Mouse (Mus musculus) kidney, adult 9 months (tissue): ENCODE results near the gene Jaml.

Experiments
- DNase-seq: peaks from one replicate; pipeline ENCODE4 v3.0.0; 2022

Gene Jaml

DNA sequence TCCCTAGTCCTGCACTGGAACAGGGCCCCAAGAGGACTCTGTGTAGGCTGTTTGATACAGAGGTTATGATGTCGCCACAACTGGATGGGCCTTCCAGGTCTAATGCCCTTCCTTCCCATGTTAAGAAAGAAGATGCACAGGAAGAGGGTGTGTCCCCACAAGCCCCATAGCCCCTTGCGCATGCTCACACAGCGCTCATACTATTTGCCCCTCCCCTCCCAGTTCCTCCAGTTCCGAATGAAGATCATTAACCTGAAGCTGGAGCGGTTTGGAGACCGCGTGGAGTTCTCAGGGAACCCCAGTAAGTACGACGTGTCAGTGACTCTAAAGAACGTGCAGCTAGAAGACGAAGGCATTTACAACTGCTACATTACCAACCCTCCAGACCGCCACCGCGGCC, 46.2 kb downstream of the Jaml start:
- DNase-seq: no peak

DNA sequence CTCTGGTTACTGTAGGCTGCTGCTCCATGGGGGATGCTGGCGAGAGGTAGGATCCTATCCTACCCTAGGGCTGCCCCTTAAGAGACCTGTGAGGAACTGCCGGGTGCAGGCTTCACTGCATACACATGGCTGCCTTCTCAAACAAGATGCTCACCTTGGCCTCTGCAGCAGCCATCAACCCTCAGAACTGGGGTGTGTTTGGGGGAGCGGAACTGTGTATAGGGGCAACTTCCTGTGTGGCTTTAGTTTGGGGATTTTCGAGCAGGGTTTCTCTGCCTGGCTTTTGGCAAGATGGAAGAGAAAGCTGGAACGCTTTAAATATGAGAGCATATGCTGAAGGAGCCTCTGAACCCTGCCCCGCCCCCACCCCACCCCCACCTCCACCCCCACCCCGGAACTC, 48.0 kb downstream of the Jaml start:
- DNase-seq: no peak

DNA sequence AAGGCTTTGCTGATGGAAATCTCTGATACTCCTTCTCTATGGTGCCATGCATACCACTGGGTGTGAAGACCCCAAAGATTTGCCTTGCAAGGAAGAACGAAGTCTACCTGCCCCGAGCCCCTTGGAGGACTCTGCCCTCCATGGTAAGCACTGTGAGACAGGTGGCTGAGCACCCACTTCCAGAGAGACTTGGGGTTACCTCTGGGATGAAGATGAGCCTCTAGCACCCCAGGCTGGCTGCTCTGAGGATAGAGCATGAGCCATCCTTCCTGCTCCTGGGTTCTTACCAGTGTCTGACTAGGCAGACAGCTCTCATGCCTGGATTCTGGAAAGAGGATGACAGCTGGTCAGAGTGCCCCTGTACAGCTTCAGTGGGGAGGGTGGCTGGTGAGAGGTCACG, 51.1 kb downstream of the Jaml start:
- no peak for DNase-seq

DNA sequence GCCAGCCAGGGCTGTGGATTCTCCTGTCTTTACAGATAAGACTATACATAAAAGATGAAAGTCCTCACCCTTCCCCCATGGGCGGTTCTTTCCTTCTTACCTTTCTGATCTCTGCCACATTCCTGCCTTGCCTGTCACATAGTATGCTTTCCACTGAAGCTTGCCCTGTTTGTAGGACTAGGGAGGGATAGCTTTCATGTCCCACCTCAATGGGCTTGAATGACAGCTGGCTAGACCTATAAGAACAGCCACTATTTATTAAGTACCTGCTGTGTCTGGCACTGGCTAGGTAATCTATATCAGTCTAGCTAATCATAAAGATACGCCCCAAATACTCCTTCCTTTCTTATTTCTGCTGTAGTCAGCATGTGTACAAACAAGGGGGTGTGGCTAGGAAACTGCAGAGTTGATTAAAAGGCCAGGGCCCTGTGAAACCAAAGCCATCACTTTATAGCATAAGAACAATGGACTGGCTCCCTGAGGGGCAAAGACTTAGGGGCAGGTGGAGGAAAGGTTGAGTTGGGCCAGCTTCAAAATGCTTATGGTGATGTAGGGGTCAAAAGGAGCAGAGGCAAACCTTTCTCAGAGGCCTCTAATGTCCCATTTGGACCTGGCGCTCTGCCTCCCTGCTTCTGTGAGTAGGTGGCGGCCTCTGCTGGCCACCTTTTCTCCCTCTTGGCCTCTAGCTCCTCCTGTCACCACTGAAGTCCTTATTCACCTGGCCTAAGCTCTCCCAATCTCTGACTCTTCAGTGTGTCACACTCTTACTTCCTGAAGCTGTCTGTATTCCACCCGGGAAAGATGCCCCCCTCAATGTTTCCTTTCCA, 54.7 kb downstream of the Jaml start:
- DNase-seq: peak; percentile 76

DNA sequence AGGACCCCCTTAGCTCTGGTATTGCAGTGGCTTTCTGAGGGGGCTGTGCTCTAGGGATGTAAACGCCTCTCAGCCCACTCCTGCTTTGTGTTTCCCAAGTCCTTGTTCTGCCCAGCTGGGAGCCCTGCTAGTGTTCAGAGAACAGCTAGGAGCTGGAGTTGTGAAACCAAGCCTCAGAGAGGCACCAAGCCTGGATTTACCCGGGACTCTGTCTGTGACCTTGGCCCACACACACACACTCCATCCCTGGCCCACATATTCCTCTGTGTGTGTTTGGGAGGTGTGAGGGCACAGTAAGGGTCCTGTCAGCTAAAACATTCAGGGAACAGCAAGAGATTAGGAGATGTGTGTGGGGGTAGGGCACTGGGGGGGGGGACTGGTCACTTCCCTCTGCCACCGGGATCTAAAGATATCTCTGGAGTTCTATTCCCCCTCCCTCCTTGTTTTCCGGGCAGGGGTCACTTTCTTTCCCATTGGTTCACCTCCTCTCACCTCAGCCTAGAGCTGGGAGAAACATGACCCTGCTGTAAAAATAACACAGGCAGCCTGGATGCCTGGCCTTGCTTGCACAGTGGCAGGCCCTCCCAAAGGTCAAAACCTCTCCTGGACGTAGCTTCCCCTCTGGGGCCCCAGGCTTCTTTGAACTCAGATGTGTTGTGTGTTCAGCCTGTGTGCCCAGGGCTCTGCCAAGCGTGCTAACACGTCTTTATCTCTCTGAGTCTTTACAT, 57.6 kb downstream of the Jaml start:
- no peak for DNase-seq

DNA sequence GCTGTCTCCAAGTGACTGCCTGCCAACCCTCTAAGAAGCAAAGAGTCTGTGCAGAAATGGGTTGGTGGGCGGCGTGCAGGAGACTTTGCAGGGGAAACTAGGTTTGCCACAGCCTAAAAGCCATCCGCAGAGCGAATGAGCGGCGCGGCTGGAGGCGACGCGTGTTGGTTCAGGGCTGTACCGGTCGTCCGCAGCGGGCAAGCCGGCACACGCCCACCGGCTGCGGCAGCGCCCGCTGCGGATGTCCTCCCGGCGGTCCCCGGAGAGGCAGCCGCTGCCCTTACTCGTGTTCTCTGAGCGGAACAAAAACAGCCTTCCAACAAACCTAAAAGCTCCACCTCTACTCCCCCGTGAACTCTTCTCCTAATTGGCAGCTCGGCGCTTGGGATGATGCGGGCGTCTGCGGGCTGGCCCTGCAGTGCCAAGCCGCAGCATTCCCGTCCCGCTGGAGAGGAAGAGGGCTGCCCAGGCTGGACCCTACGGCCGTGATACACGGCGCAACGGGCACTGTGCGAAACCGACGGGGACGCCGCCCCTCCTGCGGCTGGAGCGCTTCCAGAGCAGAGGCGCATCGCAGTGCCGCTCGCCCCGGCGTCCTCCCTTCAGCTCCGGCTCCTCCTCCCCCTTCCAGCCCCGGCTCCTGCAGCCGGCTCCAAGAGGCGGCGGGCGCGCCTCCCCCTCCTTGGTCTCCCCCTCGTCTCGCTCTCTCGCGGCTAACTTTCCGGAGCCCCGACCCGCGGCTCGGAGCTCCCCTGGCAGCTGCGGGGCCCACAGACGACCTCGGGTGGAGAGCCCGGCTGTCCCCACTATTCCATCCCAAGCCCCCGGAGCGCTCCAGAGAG, 59.4 kb downstream of the Jaml start, which contains the start of gene Scn4b:
Gene Scn4b, plus strand, starts transcription at position 205 of the 842 bp plus-strand sequence.
- no peak for DNase-seq

DNA sequence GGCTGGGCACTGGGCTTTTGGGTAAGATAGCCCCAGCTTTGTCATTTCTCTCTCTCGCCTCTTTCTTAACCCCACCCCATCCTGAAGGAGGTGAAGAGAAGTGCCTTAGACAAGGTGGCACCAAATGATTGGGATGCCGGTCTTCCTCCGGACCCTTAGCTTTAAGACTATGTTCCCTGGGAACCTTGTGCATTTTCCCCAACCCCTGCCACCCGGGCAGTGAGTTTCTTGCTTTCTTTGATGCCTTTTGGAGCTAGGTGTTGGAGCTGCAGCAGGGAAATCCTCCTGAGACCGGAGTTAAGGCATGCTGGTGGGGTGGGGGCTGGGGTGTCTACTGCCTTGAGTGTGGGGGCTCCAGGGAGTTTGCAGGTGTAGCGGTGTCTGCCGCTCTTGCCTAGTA, 60.1 kb downstream of the Jaml start:
- no peak for DNase-seq

DNA sequence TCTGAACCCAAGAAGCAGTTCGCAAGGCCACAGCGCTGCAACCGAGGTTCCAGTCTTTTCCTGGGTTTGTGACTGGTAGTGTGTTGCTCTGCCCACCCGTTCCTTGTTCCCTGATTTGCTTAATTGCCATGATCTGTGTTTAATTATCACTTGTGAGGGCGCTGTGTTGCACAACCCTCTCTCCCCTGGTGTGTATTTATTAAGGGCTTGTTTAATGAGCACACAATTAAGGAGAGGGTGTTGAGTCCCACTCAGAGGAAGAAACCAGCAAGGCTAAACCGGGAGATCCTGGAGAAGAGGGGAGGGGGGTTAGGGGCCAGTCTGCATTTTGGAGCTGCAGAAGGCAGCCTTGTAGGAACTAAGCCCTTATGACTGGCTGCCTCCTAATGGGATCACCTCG, 62.0 kb downstream of the Jaml start:
- no peak for DNase-seq

DNA sequence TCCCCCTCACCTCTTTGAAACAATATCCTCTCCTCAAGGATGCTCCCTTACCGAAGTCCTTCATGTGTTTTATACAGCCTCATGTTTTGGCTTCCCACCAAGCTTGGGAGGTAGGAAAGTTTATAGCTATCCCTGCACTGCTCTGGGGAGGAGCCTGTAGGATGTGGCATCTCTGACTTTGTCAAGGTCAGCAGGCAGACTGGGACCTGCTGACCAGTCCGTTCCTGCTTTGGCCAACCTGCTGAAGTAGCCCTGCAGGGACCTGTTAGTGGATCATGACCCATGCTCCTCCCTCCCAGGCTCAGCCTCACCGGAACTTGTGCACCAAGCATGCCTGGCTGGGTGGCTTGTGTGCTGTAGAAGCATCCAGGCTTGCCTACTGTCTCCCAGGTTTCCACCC, 63.7 kb downstream of the Jaml start:
- peak; percentile 73 for DNase-seq

DNA sequence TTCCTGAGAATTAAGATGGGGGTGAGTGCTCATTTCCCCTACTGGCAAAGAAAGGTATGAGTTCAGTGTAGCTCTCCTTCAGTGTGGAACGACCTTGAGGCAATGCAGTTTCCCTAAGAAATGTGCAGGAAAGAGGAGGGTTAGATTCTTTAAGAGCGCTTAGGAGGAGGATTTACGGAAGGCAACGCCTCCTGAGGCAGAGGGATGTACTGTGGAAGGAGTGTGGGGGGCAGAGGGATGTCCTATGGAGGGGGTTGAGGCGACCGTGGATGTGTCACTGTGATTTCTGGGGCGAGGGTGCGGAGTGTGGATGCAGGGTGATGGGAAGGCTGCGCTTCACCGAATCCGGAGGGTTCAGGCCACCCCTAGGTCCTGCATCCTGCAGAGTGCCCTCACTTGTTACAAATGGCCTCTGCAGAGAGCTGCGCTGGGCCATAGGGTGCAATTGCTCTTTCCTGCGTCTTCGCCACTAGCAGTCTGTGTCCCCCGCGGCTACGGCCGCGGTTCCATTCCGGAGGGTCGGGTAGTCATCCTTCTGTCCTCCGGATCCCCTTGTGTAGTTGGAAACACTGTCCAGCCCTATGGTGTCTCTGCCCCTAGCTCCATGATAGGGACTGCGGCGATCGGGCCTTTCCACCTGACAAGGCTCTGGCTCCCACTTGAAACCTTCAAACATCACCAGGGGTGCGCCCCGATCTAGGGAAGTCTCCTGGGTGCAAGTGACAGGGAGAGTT, 66.7 kb downstream of the Jaml start:
- peak; percentile 21 for DNase-seq

DNA sequence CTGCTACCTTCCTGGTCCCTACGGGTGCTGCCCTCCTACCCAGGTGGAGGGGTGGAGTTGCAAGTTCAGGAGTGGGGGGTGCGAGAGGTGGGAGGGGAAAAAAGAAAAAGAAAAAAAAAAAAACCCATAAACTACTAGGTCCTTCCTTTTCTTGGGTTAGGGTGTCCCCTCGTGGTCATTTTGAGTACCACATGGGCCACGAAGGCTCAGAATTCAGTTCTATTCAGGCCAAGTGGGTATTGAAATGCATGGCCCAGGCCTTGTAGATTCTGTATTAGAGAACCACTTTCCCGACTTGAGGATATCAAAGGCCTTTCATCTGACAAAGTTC, 67.2 kb downstream of the Jaml start:
- peak; percentile 81 for DNase-seq

DNA sequence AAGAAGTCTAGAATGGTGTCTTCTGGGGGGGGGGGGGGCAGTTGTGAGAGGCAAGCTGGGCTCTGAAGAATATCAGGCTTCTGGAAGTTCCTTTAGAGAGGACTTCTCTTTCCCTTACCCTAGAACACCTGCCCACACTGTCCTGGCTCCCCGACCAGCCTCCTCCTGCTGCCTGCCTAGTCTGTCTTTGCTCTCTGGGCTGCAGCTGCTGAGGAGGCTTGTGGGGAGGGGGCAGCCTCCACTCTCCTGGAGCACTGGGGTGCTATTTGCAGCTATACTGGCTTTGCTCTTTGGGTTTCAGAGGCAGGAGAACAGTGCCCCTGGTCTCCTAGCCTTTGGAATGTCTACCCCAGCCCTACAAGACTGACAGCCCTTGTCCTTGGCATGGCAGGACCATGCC, 72.0 kb downstream of the Jaml start:
- DNase-seq: no peak

DNA sequence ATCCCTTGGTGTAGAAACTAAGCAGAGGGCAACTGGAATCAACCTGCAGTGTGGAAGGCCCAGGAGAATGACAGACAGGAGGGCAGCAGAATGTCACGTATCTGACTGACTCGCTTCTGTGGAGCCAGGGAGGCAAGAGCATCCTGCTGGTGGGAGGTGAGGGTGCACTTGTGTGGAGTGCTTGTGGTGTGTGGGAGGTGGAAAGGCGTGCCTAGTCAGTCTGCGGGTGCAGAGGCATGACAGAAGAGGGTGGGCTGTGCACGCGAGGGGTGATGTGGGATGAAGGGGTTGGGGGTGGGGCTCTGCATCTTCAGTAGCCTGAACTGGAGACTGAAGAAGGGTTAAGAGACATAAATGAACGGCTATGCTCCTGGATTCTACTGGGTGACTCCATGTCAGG, 74.4 kb downstream of the Jaml start:
- DNase-seq: no peak
